Mouse (Mus musculus) cerebellum, adult 11-12 months (tissue): Measurements from ENCODE around the gene Cryaa.

Source experiments
- DNase-seq: peaks from one replicate; pipeline ENCODE4 v3.0.0; 2022

Cryaa gene

DNA sequence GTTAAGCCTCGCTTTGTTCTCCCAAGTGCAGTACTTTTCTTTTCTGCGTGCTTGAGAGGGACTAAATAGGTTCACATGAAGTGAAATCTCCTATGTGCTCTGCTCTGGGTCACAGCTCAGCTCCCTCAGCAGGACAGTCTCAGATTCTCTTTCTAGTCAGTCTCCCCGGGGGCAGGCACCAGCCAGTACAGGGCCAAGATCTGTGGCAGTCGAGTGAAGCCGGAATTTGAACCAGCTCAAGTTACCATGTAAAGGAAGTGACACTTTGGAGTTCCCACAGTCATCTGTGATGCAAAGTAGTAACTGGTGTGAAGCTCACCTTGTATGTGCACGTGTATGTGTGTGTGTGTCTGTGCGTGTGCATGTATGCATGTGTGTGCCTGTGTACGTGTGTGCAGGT is 32.8 kb downstream of the Cryaa start:
- no peak for DNase-seq

DNA sequence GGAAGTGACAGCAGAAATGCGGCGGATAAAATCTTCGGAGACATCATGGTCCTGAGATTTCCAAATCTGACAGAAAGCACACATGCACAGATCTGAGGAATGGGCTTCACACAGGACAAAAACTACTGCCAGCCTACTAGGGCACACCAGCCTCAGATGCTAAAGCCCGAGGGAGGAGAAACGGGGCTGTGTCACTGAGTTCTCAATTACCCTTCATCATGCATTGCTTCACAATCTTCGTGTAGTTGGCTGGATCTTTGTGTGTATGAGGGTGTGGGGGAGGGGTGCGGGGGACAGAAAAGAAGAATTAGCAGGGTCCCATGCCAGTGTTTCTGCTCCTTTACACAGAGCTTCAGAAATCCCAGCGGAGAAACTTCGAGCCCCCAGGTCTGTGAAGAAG is 36.1 kb downstream of the Cryaa start:
- DNase-seq = no peak

DNA sequence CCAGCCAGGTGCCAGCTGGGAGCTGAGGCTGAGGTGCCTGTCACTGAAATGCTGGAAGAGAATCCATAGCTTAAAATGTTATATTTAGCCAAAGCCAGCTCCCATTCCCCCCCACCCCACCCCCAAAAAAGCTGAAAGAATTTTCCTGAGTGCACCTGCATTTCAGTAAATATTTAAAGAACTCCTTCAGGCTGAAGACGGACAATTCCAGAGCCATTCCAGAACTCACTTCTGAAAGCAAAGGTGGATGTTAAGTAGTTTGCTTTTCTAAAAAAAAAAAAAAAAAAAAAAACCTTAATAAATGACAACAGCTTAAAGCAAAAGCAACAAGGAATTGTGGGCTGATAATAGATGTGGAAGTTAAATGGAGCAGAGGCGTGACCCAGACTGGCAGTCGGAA is 36.5 kb downstream of the Cryaa start:
- DNase-seq = no peak

DNA sequence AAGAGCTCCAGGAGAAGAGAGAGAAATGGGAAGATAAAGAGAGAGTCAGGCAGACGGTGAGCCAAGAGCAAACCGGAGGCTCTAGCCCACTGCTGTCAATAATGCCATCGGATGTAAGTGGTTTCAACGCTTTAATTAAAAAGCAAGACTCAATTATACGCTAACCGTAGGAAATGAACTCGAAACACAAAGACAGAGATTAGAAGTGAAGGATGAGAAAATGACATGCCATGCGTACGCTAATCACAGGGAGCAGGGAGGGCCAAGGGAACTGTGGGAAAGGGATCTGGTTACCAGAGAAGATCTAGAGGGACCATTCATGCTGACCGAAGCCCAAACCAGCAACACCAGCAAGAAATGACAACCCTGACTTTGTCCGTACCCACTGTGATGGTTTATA is 37.4 kb downstream of the Cryaa start:
- no peak for DNase-seq

DNA sequence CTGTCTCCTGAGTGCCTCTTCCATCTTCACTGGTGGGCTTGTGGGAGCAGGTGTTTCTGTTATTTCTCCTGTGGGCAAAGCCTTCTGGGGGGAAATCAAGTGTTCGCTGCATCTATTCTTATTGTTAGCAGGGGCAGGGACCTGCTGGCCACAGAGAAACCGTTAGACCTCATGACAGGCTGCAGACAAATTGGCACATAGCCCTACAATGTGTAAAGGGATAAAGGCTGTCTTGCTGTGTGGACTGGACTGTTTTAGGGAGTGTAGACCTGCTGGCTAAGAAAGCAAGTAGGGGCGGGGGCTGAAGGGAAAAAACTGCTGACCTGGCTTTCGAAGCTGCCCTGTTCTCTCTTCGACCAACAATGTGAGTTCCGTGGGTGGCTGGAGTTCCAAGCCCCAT is 44.0 kb downstream of the Cryaa start:
- DNase-seq = no peak

DNA sequence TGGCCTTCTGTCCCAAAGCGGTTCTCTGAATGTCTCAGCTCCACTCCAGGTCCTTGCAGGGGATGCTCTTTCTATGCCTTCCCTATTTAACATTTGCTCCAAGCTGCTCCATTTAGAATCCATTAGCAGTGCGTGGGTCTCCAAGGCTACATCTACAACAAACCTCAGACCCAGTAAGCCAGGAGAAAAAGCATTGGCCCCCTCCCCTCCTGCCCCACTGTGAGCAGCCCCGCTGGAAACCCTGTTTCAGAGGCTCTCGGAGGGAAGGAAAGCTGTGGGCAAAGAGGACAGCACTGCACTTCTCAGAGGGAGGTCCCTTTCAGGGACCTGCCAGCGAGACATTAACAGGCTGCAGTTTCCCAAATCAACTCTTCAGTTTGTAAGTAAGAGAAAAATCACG is 47.8 kb downstream of the Cryaa start:
- DNase-seq = no peak

DNA sequence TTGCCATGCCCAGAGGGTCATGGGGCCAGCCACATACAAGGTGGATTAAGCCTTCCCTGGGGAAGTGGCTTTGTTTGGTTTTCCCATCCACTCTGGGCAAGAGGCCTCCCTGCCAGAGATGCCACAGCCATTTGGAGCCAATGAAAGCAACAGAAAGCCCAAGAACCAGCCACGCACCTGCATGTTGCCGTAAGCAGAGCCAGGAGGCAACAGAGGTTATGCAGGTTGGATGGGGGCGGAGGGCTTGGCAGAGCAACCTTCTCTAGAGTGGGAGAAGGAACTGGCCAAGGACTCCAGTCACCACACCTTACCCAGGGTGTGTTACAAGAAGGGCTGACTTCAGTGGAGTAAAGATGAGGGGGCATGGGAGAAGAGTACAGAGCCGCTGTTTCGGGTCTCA is 48.6 kb downstream of the Cryaa start:
- no peak for DNase-seq

DNA sequence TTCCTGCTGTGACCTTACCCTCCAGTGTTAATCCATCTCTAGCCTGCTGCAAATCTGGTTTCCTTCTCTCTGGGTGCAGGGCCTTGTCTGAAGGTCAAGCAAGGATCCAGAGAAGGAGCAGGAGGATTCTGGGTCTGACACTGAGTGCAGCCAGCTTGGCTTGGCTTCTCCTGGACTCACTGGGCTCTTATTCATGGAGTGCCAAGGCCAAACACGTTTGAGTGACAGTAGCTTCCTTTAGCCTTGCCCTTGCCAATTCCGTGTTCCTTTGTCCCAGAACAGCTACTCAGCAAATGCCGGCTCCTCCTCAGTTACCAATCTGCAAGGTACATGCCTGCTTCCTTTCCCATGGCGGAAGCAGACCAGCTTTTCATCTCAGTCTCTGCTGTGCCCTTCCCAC is 49.6 kb downstream of the Cryaa start:
- DNase-seq = peak; percentile 23

DNA sequence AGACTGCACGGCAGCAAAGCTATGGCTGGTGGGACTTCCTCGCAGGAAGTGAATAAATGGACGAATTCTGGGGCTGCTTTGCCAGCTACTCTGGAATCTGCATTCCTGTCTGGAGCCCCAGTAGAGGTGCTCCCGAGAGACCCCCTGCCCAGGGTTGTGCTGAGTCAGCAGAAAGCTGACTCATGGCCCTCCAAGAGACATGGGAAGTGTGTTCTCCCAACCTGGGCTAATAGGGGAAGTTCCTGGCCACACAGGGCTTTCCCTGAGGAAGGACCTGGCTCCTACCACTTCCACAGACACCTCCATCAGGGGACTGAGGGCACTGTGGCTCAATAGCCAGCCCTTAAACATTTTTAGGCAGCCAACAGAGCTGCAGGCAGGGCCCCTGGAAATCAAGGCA is 50.4 kb downstream of the Cryaa start:
- DNase-seq = no peak

DNA sequence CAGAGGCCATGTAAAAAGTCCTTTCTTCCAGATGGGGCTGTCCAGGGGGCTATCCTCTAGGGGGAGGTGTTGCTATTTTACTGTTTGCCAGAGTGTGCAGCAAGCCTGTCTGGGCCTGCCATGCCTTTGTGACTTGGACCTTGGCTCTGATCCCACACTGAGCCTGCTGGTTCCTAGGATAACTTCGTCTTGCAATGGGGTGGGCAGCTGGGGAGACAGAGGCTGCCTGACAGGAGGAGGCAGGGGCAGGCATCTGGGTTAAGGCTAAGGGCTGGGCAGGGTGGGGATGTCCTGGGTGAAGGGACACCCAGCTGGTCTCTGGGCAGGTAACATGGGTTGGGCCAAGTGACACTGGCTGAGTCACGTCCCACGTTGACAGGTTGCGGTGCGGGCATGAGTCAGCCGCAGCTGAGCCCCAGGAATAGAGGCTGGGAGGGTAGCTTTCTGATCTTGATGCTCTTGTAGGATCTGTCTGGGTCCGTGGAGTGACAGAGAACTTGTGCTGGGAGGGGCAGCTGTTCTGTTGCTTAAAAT is 51.4 kb downstream of the Cryaa start:
- DNase-seq = no peak

DNA sequence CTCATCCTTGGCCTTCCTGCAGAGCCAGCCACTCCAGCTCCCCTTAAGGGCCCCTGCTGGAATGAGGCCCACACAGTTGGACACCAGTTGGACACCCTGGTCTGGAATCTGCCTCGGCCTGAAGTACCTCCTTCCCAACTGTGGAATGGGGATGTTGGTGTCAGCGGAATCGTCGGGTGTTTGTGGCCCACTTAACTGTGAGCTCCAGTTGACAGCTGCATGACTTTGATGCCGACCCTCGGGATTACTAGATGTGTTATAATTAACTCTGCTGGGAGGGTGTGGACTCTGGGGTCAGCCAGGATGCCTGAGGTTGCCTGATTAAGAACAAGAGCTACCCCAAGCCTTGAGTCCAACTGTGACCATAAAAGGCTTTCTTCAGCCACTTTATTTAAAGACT is 53.4 kb downstream of the Cryaa start:
- DNase-seq = no peak
